Mouse (Mus musculus): ENCODE results near the gene Tmem223. TPM values are rescaled to one million over a fixed set of nuclear protein-coding genes. Genes with fewer than 3 reads are reported as not detected.
A peak's percentile ranks its signal among the peaks of the same experiment; 100 is the strongest.

Tmem223 gene
- polyA plus RNA-seq, 1 experiment from 2014 or later = 220 TPM

DNA sequence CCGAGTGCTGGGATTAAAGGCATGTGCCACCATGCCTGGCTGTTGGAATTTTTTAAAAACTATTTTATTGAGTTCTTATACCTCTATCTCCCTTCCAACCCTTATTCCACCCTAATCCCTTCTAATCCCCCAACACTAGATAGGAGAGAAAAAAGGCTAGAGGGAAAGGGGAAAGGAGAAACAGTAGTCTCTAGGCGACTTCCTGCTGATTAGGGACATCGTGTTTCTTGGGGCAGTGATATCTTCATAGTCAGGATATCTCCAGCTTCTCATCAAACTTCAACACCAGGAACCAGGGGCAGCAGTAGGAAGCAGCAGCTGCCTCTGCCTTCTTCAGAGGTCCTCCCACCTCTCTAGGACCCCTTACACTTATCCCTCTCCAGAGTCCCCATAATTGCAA, 36.5 kb upstream of the Tmem223 start:
- Histone ChIP-seq H3K4me3 (no peak overlapping the region), H3K9me3 (no peaks in the 10 kb centered on the region), H3K36me3 (peaks cover 20% of the 10 kb centered on the region), H3K4me1 (replicated peaks) (peaks cover 14% of the 10 kb centered on the region), H3K27me3 (ENCODE audit: insufficient read depth, poor library complexity, severe bottlenecking) (no peaks in the 10 kb centered on the region), H3K27ac (no peak overlapping the region)
- DNase-seq (ENCODE audit: low spot score) = no peak
- 76% methylated on average over 3 of the region's 3 CpGs for WGBS

DNA sequence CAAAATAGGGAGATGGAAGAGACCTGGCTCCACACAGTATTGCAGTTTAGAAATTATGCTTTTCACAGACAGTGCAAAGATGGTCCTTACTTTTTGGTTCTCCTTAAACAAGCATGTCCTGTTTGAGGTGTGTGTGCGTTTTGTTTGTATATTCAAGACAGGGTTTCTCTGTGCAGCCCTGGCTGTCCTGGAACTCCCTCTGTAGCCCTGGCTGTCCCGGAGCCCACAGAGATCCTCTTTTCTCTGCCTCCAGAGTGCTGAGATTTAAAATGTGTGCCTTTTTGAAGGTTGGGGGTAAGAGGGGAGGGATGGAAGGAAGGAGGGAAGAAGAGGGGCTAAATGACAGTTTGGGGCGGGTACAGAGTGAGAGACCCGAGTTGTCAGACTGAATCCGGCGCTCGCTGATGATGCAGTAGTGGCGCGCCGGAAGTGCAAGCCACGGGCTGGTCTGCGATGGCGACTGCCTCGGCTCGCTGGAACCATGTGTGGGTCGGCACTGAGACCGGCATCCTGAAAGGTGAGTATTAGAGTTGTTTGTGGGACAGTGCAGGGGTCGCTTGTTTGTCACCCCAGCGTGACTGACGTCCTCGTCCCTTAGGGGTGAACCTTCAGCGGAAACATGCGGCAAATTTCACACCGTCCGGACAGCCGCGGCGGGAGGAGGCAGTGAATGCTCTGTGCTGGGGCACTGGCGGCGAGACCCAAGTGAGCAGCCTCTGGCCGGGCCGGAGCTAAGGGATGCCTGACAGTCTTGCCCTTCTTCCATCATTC, 35.2 kb upstream of the Tmem223 start, which contains the start of gene Wdr74:
Gene Wdr74 (plus strand): TSS at position 439 of the 771 bp plus-strand sequence.
- DNase-seq (ENCODE audit: low spot score) = peak; percentile 90
- Histone ChIP-seq H3K4me3 (peak within 1 kb of the TSS; percentile 96), H3K27me3 (ENCODE audit: insufficient read depth, poor library complexity, severe bottlenecking) (no peaks in the 10 kb centered on the region), H3K27ac (peak within 1 kb of the TSS; percentile 84), H3K4me1 (replicated peaks) (peaks cover 16% of the 10 kb centered on the region), H3K36me3 (peaks cover 32% of the 10 kb centered on the region), H3K9me3 (no peaks in the 10 kb centered on the region)
- under 1% methylated on average over 32 of the region's 32 CpGs for WGBS

DNA sequence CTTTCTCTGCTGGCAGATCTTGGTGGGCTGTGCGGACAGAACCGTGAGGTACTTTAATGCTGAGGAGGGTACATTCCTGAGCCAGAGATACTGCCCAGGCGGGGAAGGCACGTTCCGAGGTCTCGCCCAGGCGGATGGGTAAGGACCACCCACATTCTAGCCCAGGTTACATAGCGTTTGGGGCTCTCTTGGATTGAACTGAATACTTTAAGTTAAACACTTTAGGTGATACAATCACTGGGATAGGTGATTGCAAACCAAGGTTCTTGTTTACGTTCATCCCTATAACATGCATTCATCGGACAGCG, 34.7 kb upstream of the Tmem223 start:
- H3K4me3 ChIP-seq = peak overlapping the region; percentile 96
- peaks cover 35% of the 10 kb centered on the region for H3K36me3 ChIP-seq
- H3K4me1 ChIP-seq (replicated peaks) = peaks cover 22% of the 10 kb centered on the region
- H3K27me3 ChIP-seq (ENCODE audit: insufficient read depth, poor library complexity, severe bottlenecking) = no peaks in the 10 kb centered on the region
- 2% methylated on average over 11 of the region's 11 CpGs for WGBS
- peak overlapping the region; percentile 84 for H3K27ac ChIP-seq
- H3K9me3 ChIP-seq = no peaks in the 10 kb centered on the region
- DNase-seq (ENCODE audit: low spot score) = no peak

DNA sequence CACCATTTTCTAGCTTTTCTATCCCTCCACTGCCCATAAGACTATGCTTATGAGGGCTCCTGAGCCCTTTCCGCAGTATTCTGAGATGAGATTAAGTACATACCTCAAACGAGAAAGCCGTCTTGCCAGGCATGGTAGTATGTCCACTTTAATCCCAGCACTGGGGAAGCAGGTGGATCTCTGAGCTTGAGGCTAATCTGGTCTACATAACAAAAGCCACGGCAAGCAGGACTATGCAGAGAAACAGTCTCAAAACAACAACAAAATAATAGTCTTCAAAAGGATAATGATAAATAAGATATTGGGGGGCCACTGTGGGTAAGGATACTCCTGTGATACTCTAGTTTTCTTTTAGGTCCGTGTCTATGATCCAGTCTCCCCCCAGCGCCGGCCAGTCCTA, 31.9 kb upstream of the Tmem223 start:
- DNase-seq (ENCODE audit: low spot score) = no peak
- H3K27me3 ChIP-seq (ENCODE audit: insufficient read depth, poor library complexity, severe bottlenecking) = no peaks in the 10 kb centered on the region
- H3K27ac ChIP-seq = no peak overlapping the region
- H3K4me3 ChIP-seq = 0 out of 2 replicates have a peak overlapping the region, but pooled peaks have one; percentile 2
- 95% methylated on average over 7 of the region's 7 CpGs for WGBS
- H3K4me1 ChIP-seq (replicated peaks) = peaks cover 33% of the 10 kb centered on the region
- H3K36me3 ChIP-seq = peaks cover 49% of the 10 kb centered on the region
- no peaks in the 10 kb centered on the region for H3K9me3 ChIP-seq

DNA sequence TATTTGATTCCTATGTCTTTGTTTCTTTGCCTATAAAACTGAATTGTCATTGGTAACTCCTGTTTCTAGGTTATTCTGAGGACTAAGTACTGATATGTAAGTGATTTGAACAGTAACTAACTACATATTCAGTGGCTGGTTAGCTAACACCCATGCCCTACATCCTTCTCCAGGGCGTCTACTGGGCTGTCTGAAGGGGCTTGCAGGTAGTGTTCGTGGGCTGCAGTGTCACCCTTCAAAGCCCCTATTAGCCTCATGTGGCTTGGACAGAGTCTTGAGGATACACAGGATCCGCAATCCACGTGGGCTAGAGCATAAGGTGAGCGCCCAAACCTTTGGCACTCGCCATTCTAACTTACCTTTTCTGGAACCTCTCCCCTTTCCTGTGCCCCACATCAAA, 31.1 kb upstream of the Tmem223 start:
- H3K9me3 ChIP-seq = no peaks in the 10 kb centered on the region
- H3K27me3 ChIP-seq (ENCODE audit: insufficient read depth, poor library complexity, severe bottlenecking) = no peaks in the 10 kb centered on the region
- 92% methylated on average over 6 of the region's 6 CpGs for WGBS
- DNase-seq (ENCODE audit: low spot score) = no peak
- H3K27ac ChIP-seq = no peak overlapping the region
- H3K4me1 ChIP-seq (replicated peaks) = peaks cover 33% of the 10 kb centered on the region
- no peak overlapping the region for H3K4me3 ChIP-seq
- H3K36me3 ChIP-seq = peaks cover 56% of the 10 kb centered on the region

DNA sequence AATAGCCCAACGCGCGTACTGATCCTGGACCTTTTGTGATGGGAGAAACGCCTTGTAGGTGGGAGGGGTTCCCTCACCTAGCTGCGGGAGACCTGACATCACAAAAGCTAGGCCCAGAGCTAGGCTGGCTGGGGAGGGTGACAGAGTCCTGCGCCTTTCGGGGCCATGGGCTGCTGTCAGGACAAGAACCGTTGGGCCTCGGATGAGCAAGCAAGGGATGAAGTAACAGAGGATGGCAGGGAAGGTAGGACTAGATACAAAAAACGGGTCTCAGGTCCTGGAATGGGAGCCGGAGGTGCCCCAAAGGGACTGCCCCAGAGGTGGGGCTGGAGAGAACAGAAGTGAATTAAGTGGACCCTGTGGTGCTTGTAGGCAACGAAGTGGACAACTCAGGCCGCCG, 30.2 kb upstream of the Tmem223 start, which contains the start of gene 1700092M07Rik:
Gene 1700092M07Rik (plus strand): TSS at position 116 of the 400 bp plus-strand sequence.
- H3K36me3 ChIP-seq = peaks cover 66% of the 10 kb centered on the region

DNA sequence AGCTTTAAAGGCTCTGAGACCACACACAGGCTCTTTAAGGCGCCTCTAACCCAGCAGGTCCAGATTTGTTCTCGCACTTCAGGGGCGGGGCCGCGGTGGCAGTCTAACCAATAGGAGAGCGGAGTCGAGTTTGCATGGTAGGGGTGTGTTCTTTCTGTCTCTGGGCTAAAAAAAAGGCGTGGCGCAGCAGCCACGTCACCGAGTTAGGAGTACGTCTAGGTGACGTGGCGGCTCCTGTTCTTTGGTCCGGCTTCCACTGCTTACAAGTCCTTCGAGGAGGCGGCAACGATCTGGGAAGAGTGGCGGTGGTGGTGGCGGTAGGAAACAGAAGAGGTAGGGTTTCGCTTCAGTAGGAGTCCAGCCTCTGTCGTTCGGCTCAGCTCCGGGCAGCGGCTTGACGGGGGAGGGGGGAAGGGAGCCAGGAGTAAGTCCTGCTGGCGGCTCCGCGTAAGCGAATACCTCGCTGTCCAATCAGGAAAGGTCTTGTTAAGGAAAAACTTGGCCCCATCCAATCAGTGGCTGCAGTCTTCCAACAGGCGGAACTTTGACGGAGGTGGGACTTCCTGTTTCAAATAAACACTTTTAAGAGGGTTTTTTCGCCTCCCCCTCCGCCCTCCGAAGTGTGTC, 29.4 kb upstream of the Tmem223 start, which contains the start of gene Stx5a:
Gene Stx5a (plus strand): TSS at position 171 of the 627 bp plus-strand sequence.
- under 1% methylated on average over 36 of the region's 36 CpGs for WGBS
- DNase-seq (ENCODE audit: low spot score) = peak; percentile 96
- Histone ChIP-seq H3K4me3 (peak within 1 kb of the TSS; percentile 88), H3K27me3 (ENCODE audit: insufficient read depth, poor library complexity, severe bottlenecking) (no peaks in the 10 kb centered on the region), H3K36me3 (peaks cover 73% of the 10 kb centered on the region), H3K9me3 (no peaks in the 10 kb centered on the region), H3K27ac (peak within 1 kb of the TSS; percentile 94), H3K4me1 (replicated peaks) (peaks cover 27% of the 10 kb centered on the region)

More for the DNA sequence above, 30.2 kb upstream of the Tmem223 start, which contains the start of gene 1700092M07Rik:
- Histone ChIP-seq H3K4me1 (replicated peaks) (peaks cover 29% of the 10 kb centered on the region), H3K27me3 (ENCODE audit: insufficient read depth, poor library complexity, severe bottlenecking) (no peaks in the 10 kb centered on the region), H3K9me3 (no peaks in the 10 kb centered on the region), H3K27ac (peak within 1 kb of the TSS; percentile 94), H3K4me3 (peak within 1 kb of the TSS; percentile 88)
- DNase-seq (ENCODE audit: low spot score) = no peak
- 69% methylated on average over 14 of the region's 14 CpGs for WGBS

DNA sequence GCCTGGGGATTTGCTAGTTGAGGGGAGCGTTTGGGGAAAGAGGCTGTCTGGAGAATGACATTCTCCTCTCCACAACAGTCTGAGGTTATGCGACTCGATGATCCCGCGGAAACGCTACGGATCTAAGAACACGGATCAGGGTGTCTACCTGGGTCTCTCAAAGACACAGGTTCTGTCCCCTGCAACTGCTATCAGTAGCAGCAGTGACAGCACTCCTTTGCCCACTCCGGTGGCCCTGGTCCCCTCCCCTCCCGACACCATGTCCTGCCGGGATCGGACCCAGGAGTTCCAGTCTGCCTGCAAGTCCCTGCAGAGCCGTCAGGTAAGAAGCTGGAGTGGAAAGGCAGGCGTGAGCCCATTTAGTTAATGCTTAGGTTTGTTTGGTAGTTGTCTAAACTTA, 28.6 kb upstream of the Tmem223 start:
- H3K9me3 ChIP-seq = no peaks in the 10 kb centered on the region
- peaks cover 20% of the 10 kb centered on the region for H3K4me1 ChIP-seq (replicated peaks)
- peaks cover 81% of the 10 kb centered on the region for H3K36me3 ChIP-seq
- no peak for DNase-seq (ENCODE audit: low spot score)
- no peaks in the 10 kb centered on the region for H3K27me3 ChIP-seq (ENCODE audit: insufficient read depth, poor library complexity, severe bottlenecking)
- WGBS = 22% methylated on average over 14 of the region's 14 CpGs
- H3K27ac ChIP-seq = peak overlapping the region; percentile 94
- H3K4me3 ChIP-seq = peak overlapping the region; percentile 88

DNA sequence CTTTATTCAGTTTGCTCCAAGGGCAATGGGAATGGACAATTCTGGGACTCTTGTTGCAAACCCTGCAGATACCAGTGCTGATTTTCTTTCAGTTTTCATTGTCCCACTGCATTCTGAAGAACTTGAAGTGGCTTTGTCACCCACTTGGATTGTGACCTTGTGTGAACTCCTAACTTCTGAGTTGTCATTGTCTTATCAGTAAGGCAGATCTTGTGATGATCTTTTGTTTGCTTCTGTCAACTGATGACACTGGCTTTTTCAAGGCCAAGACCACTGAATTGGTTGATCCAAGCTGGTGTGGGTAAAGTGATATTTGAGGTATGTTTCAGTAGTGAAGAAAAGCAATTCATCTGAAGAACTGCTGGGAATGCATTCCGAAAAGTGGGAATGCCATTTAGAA, 25.4 kb upstream of the Tmem223 start:
- no peak overlapping the region for H3K4me3 ChIP-seq
- H3K36me3 ChIP-seq = peaks cover 83% of the 10 kb centered on the region

DNA sequence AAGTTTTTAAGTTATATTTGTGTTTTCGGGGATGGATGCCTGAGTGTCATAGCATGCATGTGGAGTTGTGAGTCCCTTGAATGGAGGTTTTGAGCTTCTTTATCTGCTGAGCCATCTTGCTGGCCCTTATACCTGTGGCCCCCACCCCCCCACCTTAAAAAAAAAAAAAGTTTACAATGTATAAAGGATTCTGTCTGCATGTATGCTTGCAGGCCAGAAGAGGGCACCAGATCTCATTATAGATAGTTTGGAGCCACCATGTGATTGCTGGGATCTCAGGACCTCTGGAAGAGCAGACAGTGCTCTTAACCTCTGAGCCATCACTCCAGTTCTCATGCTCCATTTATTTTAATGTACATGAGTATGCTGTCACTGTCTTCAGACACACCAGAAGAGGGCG, 23.4 kb upstream of the Tmem223 start:
- WGBS = 64% methylated on average over 2 of the region's 2 CpGs

More for the DNA sequence above, 25.4 kb upstream of the Tmem223 start:
- Histone ChIP-seq H3K27me3 (ENCODE audit: insufficient read depth, poor library complexity, severe bottlenecking) (no peaks in the 10 kb centered on the region), H3K4me1 (replicated peaks) (peaks cover 19% of the 10 kb centered on the region), H3K27ac (no peak overlapping the region), H3K9me3 (no peaks in the 10 kb centered on the region)
- WGBS = 100% methylated on average over 1 of the region's 1 CpGs
- no peak for DNase-seq (ENCODE audit: low spot score)

DNA sequence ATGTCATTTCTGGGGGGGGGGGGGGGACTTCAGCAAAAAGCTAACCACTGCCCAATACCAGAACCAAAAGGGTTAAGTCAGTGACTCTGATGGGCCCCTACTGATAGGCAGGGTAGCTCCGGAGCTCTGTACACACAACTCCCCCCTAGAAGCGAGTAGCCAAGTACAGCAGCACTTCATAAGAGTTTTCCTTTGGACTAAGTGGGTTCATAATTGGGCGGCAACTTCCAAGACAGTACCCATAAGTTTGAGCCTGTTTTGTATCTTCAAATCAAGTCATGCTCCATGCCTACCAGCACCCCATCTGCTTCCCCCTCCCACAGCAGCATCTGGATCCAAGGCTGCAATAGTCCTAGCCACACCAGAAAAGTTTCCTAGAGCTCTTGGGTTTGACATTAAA, 15.1 kb upstream of the Tmem223 start:
- Histone ChIP-seq H3K4me3 (0 out of 2 replicates have a peak overlapping the region, but pooled peaks have one; percentile 99), H3K27me3 (ENCODE audit: insufficient read depth, poor library complexity, severe bottlenecking) (no peaks in the 10 kb centered on the region), H3K9me3 (no peaks in the 10 kb centered on the region), H3K36me3 (peaks cover 52% of the 10 kb centered on the region), H3K27ac (no peak overlapping the region), H3K4me1 (replicated peaks) (peaks cover 35% of the 10 kb centered on the region)
- DNase-seq (ENCODE audit: low spot score) = no peak
- 86% methylated on average over 3 of the region's 3 CpGs for WGBS

More for the DNA sequence above, 23.4 kb upstream of the Tmem223 start:
- Histone ChIP-seq H3K36me3 (peaks cover 97% of the 10 kb centered on the region), H3K27ac (no peak overlapping the region), H3K4me3 (no peak overlapping the region), H3K9me3 (no peaks in the 10 kb centered on the region), H3K27me3 (ENCODE audit: insufficient read depth, poor library complexity, severe bottlenecking) (no peaks in the 10 kb centered on the region), H3K4me1 (replicated peaks) (peaks cover 5% of the 10 kb centered on the region)
- DNase-seq (ENCODE audit: low spot score) = no peak

DNA sequence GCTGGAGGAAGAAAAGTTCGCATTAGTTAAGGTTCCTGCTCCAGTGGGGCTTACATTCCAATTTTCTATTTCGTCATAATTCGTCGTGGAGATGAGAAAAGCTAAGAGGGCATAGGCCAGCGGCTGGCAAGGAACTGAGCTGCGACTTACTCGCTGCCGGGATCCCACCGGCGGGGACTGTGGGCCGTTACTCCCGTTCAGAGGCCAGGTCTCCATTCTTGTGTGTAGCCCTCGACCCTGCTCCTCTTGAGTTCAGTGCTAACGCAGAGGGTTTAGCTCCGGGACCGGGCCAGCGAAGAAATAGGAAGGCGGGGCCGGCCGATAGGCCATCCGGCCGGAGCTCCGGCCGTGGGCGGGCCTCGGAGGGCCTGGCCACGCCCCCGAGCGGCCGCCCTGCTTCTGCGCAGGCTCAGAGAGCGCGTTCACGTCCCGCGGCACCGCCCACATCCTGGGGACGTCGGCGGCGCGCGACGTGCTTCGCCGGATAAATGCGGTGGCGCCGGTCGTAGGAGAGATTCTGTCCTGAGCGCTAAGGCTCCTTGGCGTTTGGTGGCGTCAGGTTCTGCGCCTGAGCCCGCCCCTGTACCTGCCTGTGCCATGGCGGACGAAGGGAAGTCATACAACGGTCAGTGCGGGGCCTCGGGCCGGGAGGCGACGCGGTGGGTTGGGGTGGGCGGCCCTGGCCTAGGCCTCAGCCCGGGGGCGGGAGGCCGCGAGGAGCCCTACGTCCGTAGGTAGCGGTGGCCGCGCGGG, 14.0 kb upstream of the Tmem223 start, which contains the start of gene Nxf1:
Gene Nxf1 (plus strand): TSS at position 439 of the 753 bp plus-strand sequence.
- under 1% methylated on average over 75 of the region's 75 CpGs for WGBS
- peaks cover 46% of the 10 kb centered on the region for H3K36me3 ChIP-seq
- peak within 1 kb of the TSS; percentile 96 for H3K27ac ChIP-seq
- peak; percentile 93 for DNase-seq (ENCODE audit: low spot score)
- H3K4me1 ChIP-seq (replicated peaks) = peaks cover 35% of the 10 kb centered on the region
- H3K4me3 ChIP-seq = peak within 1 kb of the TSS; percentile 99
- H3K9me3 ChIP-seq = no peaks in the 10 kb centered on the region
- H3K27me3 ChIP-seq (ENCODE audit: insufficient read depth, poor library complexity, severe bottlenecking) = no peaks in the 10 kb centered on the region
